Mouse (Mus musculus) G1E (cell line): Measurements from ENCODE around the gene Ap2b1.
A peak's percentile ranks its signal among the peaks of the same experiment; 100 is the strongest.

Experiments used
- CTCF ChIP-seq: IDR thresholded peaks from 2 replicates; pipeline ENCODE4 v1.5.1; 2012; ENCODE audit warnings: low read depth, low read length, inconsistent platforms, mixed read lengths
- TAL1 ChIP-seq: conservative IDR thresholded peaks from 2 replicates; pipeline ENCODE4 v1.6.1; 2012; ENCODE audit warnings: low read depth, low read length, inconsistent platforms, mixed read lengths

GRCm38 (mm10) chr11:83379745-83380341, 81.0 kb downstream of the Ap2b1 start:
- TF ChIP-seq CTCF, result no peak
- peak; percentile 90 for TF ChIP-seq TAL1
